Mouse (Mus musculus) MEL (cell line): ENCODE results near the gene Lsm6. TPM values are rescaled to one million over a fixed set of nuclear protein-coding genes. Genes with fewer than 3 reads are reported as not detected.
"Not testable (repeated sequence)": the region's sequence is repeated elsewhere in the genome, so short reads cannot be mapped to it uniquely, and the experiment has no call there.

Source experiments
- DNase-seq: peaks from one replicate; pipeline ENCODE4 v3.0.0; 2011; ENCODE audit warnings: low read depth, low spot score
- H3K27ac ChIP-seq: 2 replicates; pipeline ENCODE4 v1.5.1; 2012; ENCODE audit warnings: low read depth, mild to moderate bottlenecking, control low read depth, low read length, moderate library complexity; ENCODE audit not compliant: control insufficient read depth
- H3K27me3 ChIP-seq, 2 experiments: fragments of 150-350 bp in 1 of 2; sonication (generic) in 1 of 2; 2 replicates each; pipeline ENCODE4 v1.6.1; 2012; ENCODE audit warnings: low read length in 2 of 2, mild to moderate bottlenecking in 2 of 2, improper control_type of control experiment in 1 of 2, moderate library complexity in 1 of 2; ENCODE audit not compliant: insufficient read depth in 2 of 2, control insufficient read depth in 1 of 2
- H3K36me3 ChIP-seq, 2 experiments: 2 replicates each; pipeline ENCODE4 v1.6.1; 2012 to 2014; ENCODE audit warnings: low read length in 2 of 2, improper control_type of control experiment in 1 of 2, inconsistent platforms in 1 of 2, mild to moderate bottlenecking in 1 of 2; ENCODE audit not compliant: insufficient read depth in 2 of 2, control insufficient read depth in 1 of 2
- H3K4me1 ChIP-seq, 2 experiments: fragments of 150-350 bp in 1 of 2; sonication (generic) in 1 of 2; 2 replicates each; pipeline ENCODE4 v1.6.1; 2012; ENCODE audit warnings: low read length in 2 of 2, improper control_type of control experiment in 1 of 2, mild to moderate bottlenecking in 1 of 2; ENCODE audit not compliant: insufficient read depth in 2 of 2, control insufficient read depth in 1 of 2
- H3K4me3 ChIP-seq, 2 experiments: fragments of 150-350 bp in 1 of 2; sonication (generic) in 1 of 2; 2 replicates each; pipeline ENCODE4 v1.5.1; 2012; ENCODE audit warnings: low read depth in 2 of 2, low read length in 2 of 2, mild to moderate bottlenecking in 2 of 2, moderate library complexity in 2 of 2, control low read depth in 1 of 2, improper control_type of control experiment in 1 of 2; ENCODE audit not compliant: control insufficient read depth in 1 of 2, insufficient read depth in 1 of 2
- H3K79me2 ChIP-seq: 2 replicates; pipeline ENCODE4 v1.6.1; 2012; ENCODE audit warnings: mild to moderate bottlenecking, low read length, moderate library complexity; ENCODE audit not compliant: control insufficient read depth, poor library complexity, insufficient read depth
- H3K9ac ChIP-seq: 2 replicates; pipeline ENCODE4 v1.6.1; 2012; ENCODE audit warnings: low read depth, mild to moderate bottlenecking, control low read depth, low read length, moderate library complexity; ENCODE audit not compliant: control insufficient read depth, poor library complexity, severe bottlenecking
- H3K9me3 ChIP-seq: fragments of 150-350 bp; sonication (generic); replicated peaks from 2 replicates; pipeline ENCODE4 v1.6.1; 2012; ENCODE audit warnings: mild to moderate bottlenecking, low read length, improper control_type of control experiment, moderate library complexity; ENCODE audit not compliant: insufficient read depth
- BHLHE40 ChIP-seq: IDR thresholded peaks from 2 replicates; pipeline ENCODE4 v1.6.1; 2012; ENCODE audit warnings: low read depth, mild to moderate bottlenecking, inconsistent platforms, low read length, improper control_type of control experiment, borderline replicate concordance
- ELF1 ChIP-seq: IDR thresholded peaks from 2 replicates; pipeline ENCODE4 v1.6.1; 2014; ENCODE audit warnings: low read depth, mild to moderate bottlenecking, inconsistent platforms, low read length, improper control_type of control experiment, moderate library complexity
- EP300 ChIP-seq, 2 experiments: IDR thresholded peaks; 2 replicates each; pipeline ENCODE4 v1.6.1; 2011; ENCODE audit warnings: improper control_type of control experiment in 2 of 2, low read length in 2 of 2, low read depth in 1 of 2, mild to moderate bottlenecking in 1 of 2
- ETS1 ChIP-seq: IDR thresholded peaks from 2 replicates; pipeline ENCODE4 v1.6.1; 2012; ENCODE audit warnings: low read depth, mild to moderate bottlenecking, inconsistent platforms, low read length, improper control_type of control experiment, moderate library complexity
- GATA1 ChIP-seq: IDR thresholded peaks from 2 replicates; pipeline ENCODE4 v1.6.1; 2011; ENCODE audit warnings: low read depth, low read length, improper control_type of control experiment
- HCFC1 ChIP-seq: IDR thresholded peaks from 2 replicates; pipeline ENCODE4 v1.6.1; 2012; ENCODE audit warnings: low read depth, mild to moderate bottlenecking, inconsistent platforms, low read length, improper control_type of control experiment, moderate library complexity
- JUND ChIP-seq: IDR thresholded peaks from 2 replicates; pipeline ENCODE4 v1.6.1; 2011; ENCODE audit warnings: low read depth, mild to moderate bottlenecking, improper control_type of control experiment, low read length
- MXI1 ChIP-seq: IDR thresholded peaks from 2 replicates; pipeline ENCODE4 v1.6.1; 2011; ENCODE audit warnings: mild to moderate bottlenecking, low read depth, low read length, improper control_type of control experiment
- MYC ChIP-seq: IDR thresholded peaks from 2 replicates; pipeline ENCODE4 v1.6.1; 2011; ENCODE audit warnings: low read depth, mild to moderate bottlenecking, low read length, improper control_type of control experiment, moderate library complexity
- NELFE ChIP-seq: IDR thresholded peaks from 2 replicates; pipeline ENCODE4 v1.6.1; 2011; ENCODE audit warnings: low read depth, low read length, improper control_type of control experiment
- POLR2A ChIP-seq, 2 experiments: IDR thresholded peaks; 2 replicates each; pipeline ENCODE4 v1.6.1; 2011 to 2012; ENCODE audit warnings: low read length in 2 of 2, mild to moderate bottlenecking in 2 of 2, control low read depth in 1 of 2, improper control_type of control experiment in 1 of 2, low read depth in 1 of 2, moderate library complexity in 1 of 2; ENCODE audit not compliant: control insufficient read depth in 1 of 2, insufficient read depth in 1 of 2, poor library complexity in 1 of 2
- POLR2AphosphoS5 ChIP-seq: IDR thresholded peaks from 2 replicates; pipeline ENCODE4 v1.6.1; 2012; ENCODE audit warnings: low read depth, borderline replicate concordance, mild to moderate bottlenecking, inconsistent platforms, low read length, moderate library complexity, mixed read lengths
- RCOR1 ChIP-seq: IDR thresholded peaks from 2 replicates; pipeline ENCODE4 v1.6.1; 2012; ENCODE audit warnings: low read depth, mild to moderate bottlenecking, inconsistent platforms, low read length, improper control_type of control experiment
- SIN3A ChIP-seq: IDR thresholded peaks from 2 replicates; pipeline ENCODE4 v1.6.1; 2012; ENCODE audit warnings: low read length, improper control_type of control experiment, inconsistent platforms
- TBP ChIP-seq: IDR thresholded peaks from 2 replicates; pipeline ENCODE4 v1.8.0; 2011; ENCODE audit warnings: low read depth, low read length, improper control_type of control experiment
- TCF12 ChIP-seq: IDR thresholded peaks from 2 replicates; pipeline ENCODE4 v1.6.1; 2014; ENCODE audit warnings: low read depth, mild to moderate bottlenecking, inconsistent platforms, low read length, improper control_type of control experiment, moderate library complexity
- USF2 ChIP-seq, 2 experiments: IDR thresholded peaks; 2 replicates each; pipeline ENCODE4 v1.6.1; 2011 to 2012; ENCODE audit warnings: improper control_type of control experiment in 2 of 2, low read length in 2 of 2, borderline replicate concordance in 1 of 2, inconsistent platforms in 1 of 2, low read depth in 1 of 2, mild to moderate bottlenecking in 1 of 2; ENCODE audit not compliant: insufficient read depth in 1 of 2
- ZC3H11A ChIP-seq: IDR thresholded peaks from 2 replicates; pipeline ENCODE4 v1.6.1; 2012; ENCODE audit warnings: low read depth, mild to moderate bottlenecking, inconsistent platforms, low read length, improper control_type of control experiment
- ZNF384 ChIP-seq: IDR thresholded peaks from 2 replicates; pipeline ENCODE4 v1.6.1; 2012; ENCODE audit warnings: low read depth, mild to moderate bottlenecking, inconsistent platforms, low read length, improper control_type of control experiment
- polyA plus RNA-seq, 2 experiments: library from polyadenylated mRNA; stranded (reverse) in 1 of 2; unstranded in 1 of 2; fragments of >175 nt in 1 of 2; fragments of >200 nt in 1 of 2; gene quantifications; 2 replicates each; pipeline versions ENCODE4 v1.2.1 to v1.2.4; 2012; ENCODE audit warnings: low replicate concordance in 2 of 2, low read depth in 1 of 2; ENCODE audit not compliant: insufficient read length in 2 of 2, insufficient read depth in 1 of 2, missing spikeins in 1 of 2
- total RNA-seq: library from RNA; depleted of rRNA; stranded (reverse); fragments of 300-350 nt; gene quantifications from 2 replicates; pipeline ENCODE4 v1.2.3, GENCODE M21; 2012

Lsm6 gene
- total and polyA plus RNA-seq, 3 experiments: 109 to 172 TPM; not detected in 1

- H3K27ac ChIP-seq: no peak overlapping the region
- H3K9me3 ChIP-seq: no peaks in the 10 kb centered on the region
- no peaks in the 10 kb centered on the region for H3K36me3 ChIP-seq
- no peak for DNase-seq
- no peak overlapping the region for H3K4me3 ChIP-seq
- no peaks in the 10 kb centered on the region for H3K4me1 ChIP-seq
- H3K79me2 ChIP-seq: no peaks in the 10 kb centered on the region
- H3K9ac ChIP-seq: no peak overlapping the region
- TF ChIP-seq POLR2AphosphoS5 (no peak), USF2 (IDR thresholded peaks at IDR 0.05; ENCODE audit: borderline replicate concordance in 1 of 2, insufficient read depth in 1 of 2, low read depth in 1 of 2, low read length in 2 of 2) (no peak), ZC3H11A (no peak), GATA1 (no peak), ZNF384 (no peak), HCFC1 (no peak)
- TF ChIP-seq, all 39 proteins: peak for 0
- H3K27me3 ChIP-seq: no peaks in the 10 kb centered on the region
Measured at GRCm38 (mm10) chr8:78828414-78828813, 7.5 kb upstream of the Lsm6 start.

GRCm38 (mm10) chr8:78824515-78824914 lies 3.6 kb upstream of the Lsm6 start:
- no peak for DNase-seq
- Histone ChIP-seq H3K4me3 (no peak overlapping the region), H3K4me1 (peaks cover 0 to 2% of the 10 kb centered on the region in 2 experiments; a peak in 1 of 4 replicates), H3K9ac (no peak overlapping the region), H3K9me3 (no peaks in the 10 kb centered on the region), H3K27me3 (no peaks in the 10 kb centered on the region), H3K27ac (no peak overlapping the region), H3K36me3 (peaks cover 0 to 4% of the 10 kb centered on the region in 2 experiments; a peak in 2 of 4 replicates), H3K79me2 (peaks cover 5% of the 10 kb centered on the region)
- TF ChIP-seq ELF1: no peak
- TF ChIP-seq HCFC1: no peak

- Histone ChIP-seq H3K27ac (peak overlapping the region; percentile 95), H3K36me3 (peaks cover 0 to 16% of the 10 kb centered on the region in 2 experiments; a peak in 2 of 4 replicates)
- DNase-seq: peak; percentile 87
Measured at GRCm38 (mm10) chr8:78819973-78820372, 967 bp downstream of the Lsm6 start.

More at GRCm38 (mm10) chr8:78819973-78820372, 967 bp downstream of the Lsm6 start:
- Histone ChIP-seq H3K79me2 (peaks cover 16% of the 10 kb centered on the region), H3K4me3 (peak overlapping the region; percentile 67 to 99), H3K9ac (peak overlapping the region; percentile 100)
- H3K9me3 ChIP-seq, H3K27me3 ChIP-seq, H3K4me1 ChIP-seq: not testable (repeated sequence)
- TF ChIP-seq TBP (peak; percentile 63), GATA1 (peak; percentile 86), NELFE (peak; percentile 62), ELF1 (peak; percentile 67), SIN3A (peak; percentile 80), TCF12 (0 out of 2 replicates have a peak, but pooled peaks have one; percentile 36), RCOR1 (peak; percentile 44; the same call in 1 of the 2 replicates), HCFC1 (peak; percentile 30; the same call in 1 of the 2 replicates), EP300 (IDR thresholded peaks at IDR 0.05; ENCODE audit: low read depth in 1 of 2, low read length in 2 of 2) (peak; percentile 59 to 63; a peak in 3 of 4 replicates), ETS1 (peak; percentile 89), BHLHE40 (peak; percentile 47; the same call in 1 of the 2 replicates), POLR2A (IDR thresholded peaks at IDR 0.05; ENCODE audit: control insufficient read depth in 1 of 2, insufficient read depth in 1 of 2, low read depth in 1 of 2, low read length in 2 of 2, poor library complexity in 1 of 2) (peak in 1 of 2 experiments; percentile 42; a peak in 3 of 4 replicates), MXI1 (peak; percentile 74), JUND (peak; percentile 75; the same call in 1 of the 2 replicates), MYC (peak; percentile 61)
